Mouse (Mus musculus) limb, embryonic 11.5 days (tissue): ENCODE results near the gene Gtf2h1. TPM values are rescaled to one million over a fixed set of nuclear protein-coding genes. Genes with fewer than 3 reads are reported as not detected.

Source experiments
- ATAC-seq: fragments of 200-750 bp; cut with Nextera tagmentation; 2 replicates; pipeline ENCODE4 v1.8.0; 2017; ENCODE audit warnings: low read depth; ENCODE audit not compliant: insufficient number of reproducible peaks, low FRiP score, low TSS enrichment
- DNase-seq: peaks from one replicate; pipeline ENCODE4 v3.0.0-alpha.2; 2015; ENCODE audit warnings: low spot score
- H3K27ac ChIP-seq: fragments of 300-500 bp; sonication (generic); replicated peaks from 2 replicates; pipeline ENCODE4 v1.5.1; 2014; ENCODE audit warnings: low read depth, mild to moderate bottlenecking, low read length
- H3K27me3 ChIP-seq: fragments of 300-500 bp; sonication (generic); 2 replicates; pipeline ENCODE4 v1.6.1; 2014; ENCODE audit warnings: mild to moderate bottlenecking, low read length, mixed read lengths; ENCODE audit not compliant: control insufficient read depth, insufficient read depth
- H3K36me3 ChIP-seq: fragments of 300-500 bp; sonication (generic); 2 replicates; pipeline ENCODE4 v1.6.1; 2014; ENCODE audit warnings: mild to moderate bottlenecking, low read length, moderate library complexity, mixed read lengths; ENCODE audit not compliant: control insufficient read depth, insufficient read depth
- H3K4me1 ChIP-seq: fragments of 300-500 bp; sonication (generic); 2 replicates; pipeline ENCODE4 v1.6.1; 2014; ENCODE audit warnings: low read length, mixed read lengths; ENCODE audit not compliant: control insufficient read depth, insufficient read depth
- H3K4me2 ChIP-seq: fragments of 300-500 bp; sonication (generic); 2 replicates; pipeline ENCODE4 v1.6.1; 2014; ENCODE audit warnings: low read depth, mild to moderate bottlenecking, moderate library complexity; ENCODE audit not compliant: severe bottlenecking
- H3K4me3 ChIP-seq: fragments of 300-500 bp; sonication (generic); 2 replicates; pipeline ENCODE4 v1.5.1; 2014; ENCODE audit warnings: low read depth, low read length
- H3K9ac ChIP-seq: fragments of 300-500 bp; sonication (generic); 2 replicates; pipeline ENCODE4 v1.6.1; 2014; ENCODE audit warnings: mild to moderate bottlenecking, low read length
- H3K9me3 ChIP-seq: fragments of 300-500 bp; sonication (generic); 2 replicates; pipeline ENCODE4 v1.6.1; 2016; ENCODE audit warnings: low read length; ENCODE audit not compliant: control insufficient read depth
- WGBS: fragments of 180-500 bp; shearing (Covaris S2); extraction: QIAGEN DNeasy Blood & Tissue Kit; methylation state at CpG from one replicate; pipeline ENCODE4 v1.1.7; 2014; 5-methylcytosine and 5-hydroxymethylcytosine counted together
- polyA plus RNA-seq: library from polyadenylated mRNA; unstranded; fragments of >200 nt; fragmentation: Nextera tagmentation; extraction: Ambion mirVana; gene quantifications from 2 replicates; pipeline ENCODE4 v1.2.1, GENCODE M21; 2014

Gene Gtf2h1
- polyA plus RNA-seq, 1 experiment from 2014 or later = 51.6 TPM

GRCm38 (mm10) chr7:46851026-46851425 lies 55.1 kb downstream of the Gtf2h1 start:
- Histone ChIP-seq H3K4me2 (no peak overlapping the region), H3K9me3 (no peaks in the 10 kb centered on the region), H3K9ac (no peak overlapping the region), H3K36me3 (peaks cover 56% of the 10 kb centered on the region), H3K4me3 (no peak overlapping the region), H3K27ac (no peak overlapping the region), H3K27me3 (no peaks in the 10 kb centered on the region), H3K4me1 (no peaks in the 10 kb centered on the region)
- 89% methylated on average over 7 of the region's 7 CpGs for WGBS
- ATAC-seq = no peak
- DNase-seq = no peak

- 86% methylated on average over 1 of the region's 1 CpGs for WGBS
- no peak for ATAC-seq
- peaks cover 55% of the 10 kb centered on the region for H3K36me3 ChIP-seq
These were observed 56.8 kb downstream of the Gtf2h1 start for GRCm38 (mm10) chr7:46852666-46853065.

GRCm38 (mm10) chr7:46853365-46853764 lies 57.5 kb downstream of the Gtf2h1 start:
- no peak for DNase-seq
- H3K4me3 ChIP-seq = no peak overlapping the region
- 89% methylated on average over 9 of the region's 9 CpGs for WGBS

More at GRCm38 (mm10) chr7:46852666-46853065, 56.8 kb downstream of the Gtf2h1 start:
- Histone ChIP-seq H3K9me3 (no peaks in the 10 kb centered on the region), H3K27me3 (no peaks in the 10 kb centered on the region), H3K4me2 (no peak overlapping the region), H3K9ac (no peak overlapping the region), H3K27ac (no peak overlapping the region), H3K4me3 (no peak overlapping the region), H3K4me1 (no peaks in the 10 kb centered on the region)
- DNase-seq = no peak

GRCm38 (mm10) chr7:46855866-46856560 lies 60.1 kb downstream of the Gtf2h1 start:
- no peaks in the 10 kb centered on the region for H3K27me3 ChIP-seq
- no peak for DNase-seq
- no peaks in the 10 kb centered on the region for H3K4me1 ChIP-seq
- peaks cover 36% of the 10 kb centered on the region for H3K36me3 ChIP-seq
- H3K4me3 ChIP-seq = no peak overlapping the region
- no peak overlapping the region for H3K4me2 ChIP-seq
- WGBS = 72% methylated on average over 7 of the region's 7 CpGs
- H3K9ac ChIP-seq = no peak overlapping the region
- no peak overlapping the region for H3K27ac ChIP-seq
- ATAC-seq = no peak
- no peaks in the 10 kb centered on the region for H3K9me3 ChIP-seq

More at GRCm38 (mm10) chr7:46853365-46853764, 57.5 kb downstream of the Gtf2h1 start:
- Histone ChIP-seq H3K27me3 (no peaks in the 10 kb centered on the region), H3K27ac (no peak overlapping the region), H3K4me1 (no peaks in the 10 kb centered on the region), H3K9ac (no peak overlapping the region), H3K9me3 (no peaks in the 10 kb centered on the region), H3K36me3 (peaks cover 53% of the 10 kb centered on the region), H3K4me2 (no peak overlapping the region)
- no peak for ATAC-seq

- H3K36me3 ChIP-seq = peaks cover 23% of the 10 kb centered on the region
- H3K4me2 ChIP-seq = no peak overlapping the region
- H3K27me3 ChIP-seq = no peaks in the 10 kb centered on the region
- DNase-seq = no peak
- no peak overlapping the region for H3K4me3 ChIP-seq
- H3K9ac ChIP-seq = no peak overlapping the region
- ATAC-seq = no peak
- no peak overlapping the region for H3K27ac ChIP-seq
- H3K9me3 ChIP-seq = no peaks in the 10 kb centered on the region
- H3K4me1 ChIP-seq = no peaks in the 10 kb centered on the region
- WGBS = 76% methylated on average over 9 of the region's 9 CpGs
These were observed 61.5 kb downstream of the Gtf2h1 start for GRCm38 (mm10) chr7:46857436-46857835.

- no peak for ATAC-seq
- 64% methylated on average over 6 of the region's 6 CpGs for WGBS
- no peaks in the 10 kb centered on the region for H3K27me3 ChIP-seq
- H3K36me3 ChIP-seq = peaks cover 13% of the 10 kb centered on the region
- no peak overlapping the region for H3K27ac ChIP-seq
- DNase-seq = no peak
- H3K4me3 ChIP-seq = no peak overlapping the region
- no peaks in the 10 kb centered on the region for H3K4me1 ChIP-seq
- H3K9me3 ChIP-seq = no peaks in the 10 kb centered on the region
- no peak overlapping the region for H3K9ac ChIP-seq
- no peak overlapping the region for H3K4me2 ChIP-seq
These were observed 63.1 kb downstream of the Gtf2h1 start for GRCm38 (mm10) chr7:46859031-46859430.

- WGBS = 45% methylated on average over 10 of the region's 10 CpGs
- Histone ChIP-seq H3K27ac (no peak within 1 kb of the TSS), H3K9ac (no peak within 1 kb of the TSS), H3K4me1 (no peaks in the 10 kb centered on the region), H3K4me3 (no peak within 1 kb of the TSS), H3K27me3 (no peaks in the 10 kb centered on the region), H3K4me2 (no peak within 1 kb of the TSS), H3K36me3 (peaks cover under 1% of the 10 kb centered on the region), H3K9me3 (no peaks in the 10 kb centered on the region)
- ATAC-seq (no peak), DNase-seq (no peak)
These were observed 65.1 kb downstream of the Gtf2h1 start, which contains the start of gene Ldhc for GRCm38 (mm10) chr7:46860996-46861395. TSS of gene Ldhc (plus strand) at chr7:46861203.

- H3K4me1 ChIP-seq = no peaks in the 10 kb centered on the region
- WGBS = 81% methylated on average over 4 of the region's 4 CpGs
- ATAC-seq = no peak
- no peaks in the 10 kb centered on the region for H3K36me3 ChIP-seq
- H3K27ac ChIP-seq = no peak overlapping the region
- H3K9me3 ChIP-seq = no peaks in the 10 kb centered on the region
- no peak for DNase-seq
- H3K9ac ChIP-seq = no peak overlapping the region
- no peak overlapping the region for H3K4me3 ChIP-seq
- H3K27me3 ChIP-seq = no peaks in the 10 kb centered on the region
- no peak overlapping the region for H3K4me2 ChIP-seq
These were observed 76.1 kb downstream of the Gtf2h1 start for GRCm38 (mm10) chr7:46871988-46872387.
